Mouse (Mus musculus): ENCODE results near the gene Olfr96. TPM values are rescaled to one million over a fixed set of nuclear protein-coding genes. Genes with fewer than 3 reads are reported as not detected.
"Not testable (repeated sequence)": the region's sequence is repeated elsewhere in the genome, so short reads cannot be mapped to it uniquely, and the experiment has no call there.

Olfr96 gene
- polyA plus RNA-seq, 1 experiment from 2014 or later: not detected

GRCm38 (mm10) chr17:37213018-37213417 lies 6.9 kb upstream of the Olfr96 start, which contains the start of gene Olfr95:
TSS of gene Olfr95 (minus strand) at chr17:37213118.
- no peak for ATAC-seq (ENCODE audit: insufficient number of reproducible peaks, insufficient read depth, low FRiP score, low TSS enrichment, low read depth)
- 73% methylated on average over 3 of the region's 3 CpGs for WGBS
- no peak within 1 kb of the TSS for H3K9ac ChIP-seq
- no peak within 1 kb of the TSS for H3K4me3 ChIP-seq
- H3K27ac ChIP-seq: no peak within 1 kb of the TSS
- H3K9me3 ChIP-seq: peaks cover 5% of the 10 kb centered on the region
- peaks cover 31% of the 10 kb centered on the region for H3K27me3 ChIP-seq
- no peaks in the 10 kb centered on the region for H3K36me3 ChIP-seq
- no peaks in the 10 kb centered on the region for H3K4me1 ChIP-seq
- H3K4me2 ChIP-seq: no peak within 1 kb of the TSS

- Histone ChIP-seq H3K4me2 (no peak overlapping the region), H3K27me3 (peaks cover 4% of the 10 kb centered on the region; the same call in 1 of the 2 replicates)
- 84% methylated on average over 3 of the region's 3 CpGs for WGBS
Observed at GRCm38 (mm10) chr17:37218486-37218885, 1.5 kb upstream of the Olfr96 start.

GRCm38 (mm10) chr17:37221879-37222278 lies 1.9 kb downstream of the Olfr96 start:
- H3K9ac ChIP-seq: no peak overlapping the region
- ATAC-seq (ENCODE audit: insufficient number of reproducible peaks, insufficient read depth, low FRiP score, low TSS enrichment, low read depth): no peak
- H3K4me2 ChIP-seq: no peak overlapping the region
- H3K4me3 ChIP-seq: no peak overlapping the region
- H3K36me3 ChIP-seq: no peaks in the 10 kb centered on the region
- no peaks in the 10 kb centered on the region for H3K27me3 ChIP-seq
- H3K27ac ChIP-seq: no peak overlapping the region
- 42% methylated on average over 1 of the region's 1 CpGs for WGBS
- peaks cover 5% of the 10 kb centered on the region; the same call in 1 of the 2 replicates for H3K9me3 ChIP-seq
- H3K4me1 ChIP-seq: no peaks in the 10 kb centered on the region

More at GRCm38 (mm10) chr17:37218486-37218885, 1.5 kb upstream of the Olfr96 start:
- Histone ChIP-seq H3K4me3 (no peak overlapping the region), H3K9me3 (peaks cover 5% of the 10 kb centered on the region; the same call in 1 of the 2 replicates), H3K27ac (no peak overlapping the region), H3K36me3 (no peaks in the 10 kb centered on the region), H3K9ac (no peak overlapping the region), H3K4me1 (no peaks in the 10 kb centered on the region)
- ATAC-seq (ENCODE audit: insufficient number of reproducible peaks, insufficient read depth, low FRiP score, low TSS enrichment, low read depth): no peak

- WGBS: 91% methylated on average over 2 of the region's 2 CpGs
- not testable (repeated sequence) for H3K4me1 ChIP-seq
Observed at GRCm38 (mm10) chr17:37237230-37237629, 17.3 kb downstream of the Olfr96 start, which contains the start of gene Olfr97. TSS of gene Olfr97 (minus strand) at chr17:37237330.

GRCm38 (mm10) chr17:37242198-37242597 lies 22.3 kb downstream of the Olfr96 start:
- H3K27me3 ChIP-seq: no peaks in the 10 kb centered on the region
- 60% methylated on average over 3 of the region's 3 CpGs for WGBS

More at GRCm38 (mm10) chr17:37237230-37237629, 17.3 kb downstream of the Olfr96 start, which contains the start of gene Olfr97:
- not testable (repeated sequence) for H3K4me2 ChIP-seq; H3K4me3 ChIP-seq; H3K36me3 ChIP-seq; H3K27ac ChIP-seq; H3K9me3 ChIP-seq; H3K27me3 ChIP-seq; ATAC-seq (ENCODE audit: insufficient number of reproducible peaks, insufficient read depth, low FRiP score, low TSS enrichment, low read depth); H3K9ac ChIP-seq

GRCm38 (mm10) chr17:37246715-37247114 lies 26.8 kb downstream of the Olfr96 start:
- Histone ChIP-seq H3K4me1 (no peaks in the 10 kb centered on the region), H3K27ac (no peak overlapping the region), H3K4me3 (no peak overlapping the region), H3K27me3 (no peaks in the 10 kb centered on the region), H3K9me3 (no peaks in the 10 kb centered on the region), H3K36me3 (no peaks in the 10 kb centered on the region), H3K4me2 (no peak overlapping the region), H3K9ac (no peak overlapping the region)
- 27% methylated on average over 5 of the region's 5 CpGs for WGBS
- no peak for ATAC-seq (ENCODE audit: insufficient number of reproducible peaks, insufficient read depth, low FRiP score, low TSS enrichment, low read depth)

More at GRCm38 (mm10) chr17:37242198-37242597, 22.3 kb downstream of the Olfr96 start:
- H3K27ac ChIP-seq: no peak overlapping the region
- no peaks in the 10 kb centered on the region for H3K36me3 ChIP-seq
- no peak for ATAC-seq (ENCODE audit: insufficient number of reproducible peaks, insufficient read depth, low FRiP score, low TSS enrichment, low read depth)
- no peak overlapping the region for H3K9ac ChIP-seq
- H3K4me1 ChIP-seq: no peaks in the 10 kb centered on the region
- H3K4me3 ChIP-seq: no peak overlapping the region
- H3K4me2 ChIP-seq: no peak overlapping the region
- no peaks in the 10 kb centered on the region for H3K9me3 ChIP-seq

GRCm38 (mm10) chr17:37249460-37249859 lies 29.5 kb downstream of the Olfr96 start:
- Histone ChIP-seq H3K4me1 (no peaks in the 10 kb centered on the region), H3K36me3 (no peaks in the 10 kb centered on the region), H3K4me2 (no peak overlapping the region), H3K4me3 (no peak overlapping the region), H3K27ac (no peak overlapping the region), H3K9ac (no peak overlapping the region), H3K27me3 (no peaks in the 10 kb centered on the region), H3K9me3 (no peaks in the 10 kb centered on the region)
- no peak for ATAC-seq (ENCODE audit: insufficient number of reproducible peaks, insufficient read depth, low FRiP score, low TSS enrichment, low read depth)

GRCm38 (mm10) chr17:37250544-37250943 lies 30.6 kb downstream of the Olfr96 start:
- ATAC-seq (ENCODE audit: insufficient number of reproducible peaks, insufficient read depth, low FRiP score, low TSS enrichment, low read depth): no peak
- no peak overlapping the region for H3K9ac ChIP-seq
- H3K4me2 ChIP-seq: no peak overlapping the region
- H3K27ac ChIP-seq: no peak overlapping the region
- 7% methylated on average over 1 of the region's 1 CpGs for WGBS
- H3K9me3 ChIP-seq: no peaks in the 10 kb centered on the region
- no peaks in the 10 kb centered on the region for H3K36me3 ChIP-seq
- no peaks in the 10 kb centered on the region for H3K4me1 ChIP-seq
- H3K27me3 ChIP-seq: no peaks in the 10 kb centered on the region
- no peak overlapping the region for H3K4me3 ChIP-seq

- WGBS: 87% methylated on average over 1 of the region's 1 CpGs
- ATAC-seq (ENCODE audit: insufficient number of reproducible peaks, insufficient read depth, low FRiP score, low TSS enrichment, low read depth): no peak
- H3K4me1 ChIP-seq: no peaks in the 10 kb centered on the region
Observed at GRCm38 (mm10) chr17:37263626-37264025, 43.7 kb downstream of the Olfr96 start, which contains the start of gene Olfr98. TSS of gene Olfr98 (minus strand) at chr17:37263749.

GRCm38 (mm10) chr17:37270058-37270701 lies 50.2 kb downstream of the Olfr96 start, which contains the start of gene H2-M3:
TSS of gene H2-M3 (plus strand) at chr17:37270220.
- peaks cover 11% of the 10 kb centered on the region for H3K27me3 ChIP-seq
- H3K4me1 ChIP-seq: no peaks in the 10 kb centered on the region
- H3K36me3 ChIP-seq: no peaks in the 10 kb centered on the region
- 3% methylated on average over 26 of the region's 26 CpGs for WGBS
- peak; percentile 79 for ATAC-seq (ENCODE audit: insufficient number of reproducible peaks, insufficient read depth, low FRiP score, low TSS enrichment, low read depth)
- peak within 1 kb of the TSS; percentile 51 for H3K4me3 ChIP-seq
- H3K4me2 ChIP-seq: peak within 1 kb of the TSS; percentile 90
- H3K9ac ChIP-seq: peak within 1 kb of the TSS; percentile 61
- H3K9me3 ChIP-seq: no peaks in the 10 kb centered on the region
- no peak within 1 kb of the TSS for H3K27ac ChIP-seq

More at GRCm38 (mm10) chr17:37263626-37264025, 43.7 kb downstream of the Olfr96 start, which contains the start of gene Olfr98:
- Histone ChIP-seq H3K27ac (no peak within 1 kb of the TSS), H3K36me3 (no peaks in the 10 kb centered on the region), H3K9ac (no peak within 1 kb of the TSS), H3K27me3 (no peaks in the 10 kb centered on the region), H3K4me3 (no peak within 1 kb of the TSS), H3K4me2 (no peak within 1 kb of the TSS), H3K9me3 (no peaks in the 10 kb centered on the region)

- 68% methylated on average over 8 of the region's 8 CpGs for WGBS
Observed at GRCm38 (mm10) chr17:37270702-37271092, 50.8 kb downstream of the Olfr96 start.

More at GRCm38 (mm10) chr17:37270702-37271092, 50.8 kb downstream of the Olfr96 start:
- no peak overlapping the region for H3K9ac ChIP-seq
- H3K4me2 ChIP-seq: peak overlapping the region; percentile 90
- no peaks in the 10 kb centered on the region for H3K36me3 ChIP-seq
- H3K27ac ChIP-seq: no peak overlapping the region
- peaks cover 11% of the 10 kb centered on the region for H3K27me3 ChIP-seq
- H3K4me3 ChIP-seq: peak overlapping the region; percentile 51
- H3K4me1 ChIP-seq: no peaks in the 10 kb centered on the region
- H3K9me3 ChIP-seq: no peaks in the 10 kb centered on the region
- ATAC-seq (ENCODE audit: insufficient number of reproducible peaks, insufficient read depth, low FRiP score, low TSS enrichment, low read depth): 0 out of 2 replicates have a peak, but pooled peaks have one; percentile 67

Measured in embryonic facial prominence, embryonic 13.5 days (tissue).